Mouse (Mus musculus): Measurements from ENCODE around the gene 4930596D02Rik. TPM values are rescaled to one million over a fixed set of nuclear protein-coding genes. Genes with fewer than 3 reads are reported as not detected.

Gene 4930596D02Rik
- polyA plus RNA-seq (2012; rRNA removed): not detected in 2 replicates

GRCm38 (mm10) chr14:35811878-35812277 is at the start of gene 4930596D02Rik:
4930596D02Rik (minus strand) TSS chr14:35811978.

All from stomach, adult 2 months (tissue).